Mouse (Mus musculus) spleen, postnatal 10 days (tissue): ENCODE measurements around the gene Gsx1.

Source experiments
- DNase-seq, 2 experiments: peaks; one replicate each; pipeline ENCODE4 v3.0.0; 2021 to 2022; ENCODE audit warnings: low spot score in 2 of 2

The Gsx1 gene

GRCm38 (mm10) chr5:147204905-147205304 is 16.4 kb downstream of the Gsx1 start:
- DNase-seq: no peak

- no peak for DNase-seq
Measured at GRCm38 (mm10) chr5:147207852-147208251, 19.4 kb downstream of the Gsx1 start.

- DNase-seq: no peak
Measured at GRCm38 (mm10) chr5:147208471-147208870, 20.0 kb downstream of the Gsx1 start.

GRCm38 (mm10) chr5:147227354-147228112 is 39.0 kb downstream of the Gsx1 start:
- DNase-seq: peak; percentile 62 to 83

GRCm38 (mm10) chr5:147235406-147236309 is 47.2 kb downstream of the Gsx1 start:
- no peak for DNase-seq
